Mouse (Mus musculus) E14TG2a.4 (cell line): ENCODE data around the gene Zfp821.

ENCODE experiments used
- H3K27me3 ChIP-seq: 2 replicates; pipeline ENCODE4 v1.6.1; 2014; ENCODE audit warnings: low read length, control low read depth; ENCODE audit not compliant: insufficient read depth
- H3K36me3 ChIP-seq: 2 replicates; pipeline ENCODE4 v1.6.1; 2014; ENCODE audit warnings: low read length, control low read depth; ENCODE audit not compliant: insufficient read depth
- H3K4me1 ChIP-seq: replicated peaks from 2 replicates; pipeline ENCODE4 v1.6.1; 2014; ENCODE audit warnings: low read depth, low read length, control low read depth
- H3K4me3 ChIP-seq: replicated peaks from 2 replicates; pipeline ENCODE4 v1.5.1; 2014; ENCODE audit warnings: mild to moderate bottlenecking, low read length
- H3K9me3 ChIP-seq: 2 replicates; pipeline ENCODE4 v1.6.1; 2014; ENCODE audit warnings: low read length, control low read depth
- CTCF ChIP-seq: conservative IDR thresholded peaks from 2 replicates; pipeline ENCODE4 v1.5.1; 2014; ENCODE audit warnings: low read length
- NANOG ChIP-seq: IDR thresholded peaks from 2 replicates; pipeline ENCODE4 v1.6.1; 2014; ENCODE audit warnings: borderline replicate concordance, low read length, mixed read lengths
- POU5F1 ChIP-seq: IDR thresholded peaks from 2 replicates; pipeline ENCODE4 v1.6.1; 2014; ENCODE audit warnings: low read length, borderline replicate concordance

The Zfp821 gene

DNA sequence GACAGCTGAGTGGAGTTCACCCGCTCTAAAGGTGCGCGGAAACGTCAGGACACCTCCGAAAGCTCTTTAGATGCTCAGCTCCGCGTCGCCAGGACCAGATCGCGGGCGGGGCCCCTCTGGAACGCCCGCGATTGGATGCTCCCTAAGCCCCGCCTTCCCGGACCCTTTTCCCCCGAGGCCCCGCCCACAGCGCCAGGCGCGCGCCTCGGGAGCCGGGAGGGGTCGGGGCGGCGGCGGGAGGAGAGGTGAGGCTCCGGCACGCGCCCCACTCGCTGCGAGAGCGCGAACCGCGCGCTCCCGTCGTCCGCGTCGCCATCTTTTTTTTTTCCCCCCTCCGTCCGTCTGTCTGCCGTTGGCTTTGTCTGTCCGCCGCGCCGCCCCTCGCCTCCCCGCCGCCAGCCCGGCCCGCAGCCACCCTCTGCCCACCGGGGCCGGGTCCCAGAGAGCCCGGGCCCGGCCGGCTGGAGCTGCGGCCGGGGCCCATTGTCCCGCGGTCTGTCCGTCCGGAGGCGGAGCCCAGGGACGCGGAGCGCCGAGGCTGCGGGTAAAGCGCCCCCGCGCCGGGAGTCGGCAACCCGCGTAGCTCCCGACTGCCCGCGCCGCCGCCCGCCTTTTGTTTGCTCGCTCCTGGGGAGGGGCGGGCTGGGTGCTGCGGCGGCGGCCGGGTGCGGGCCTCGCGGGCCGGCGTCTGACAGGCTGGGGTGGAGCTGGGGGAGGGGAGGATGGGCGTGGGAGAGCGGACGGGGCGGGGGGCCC is at the start of gene Zfp821:
Gene Zfp821, plus strand, starts transcription at position 227 of the 756 bp plus-strand sequence.
- TF ChIP-seq NANOG: no peak
- TF ChIP-seq CTCF: no peak
- TF ChIP-seq POU5F1: no peak
- no peaks in the 10 kb centered on the region for H3K9me3 ChIP-seq
- peak within 1 kb of the TSS; percentile 96 for H3K4me3 ChIP-seq
- H3K27me3 ChIP-seq: peaks cover 37% of the 10 kb centered on the region
- H3K36me3 ChIP-seq: peaks cover 27% of the 10 kb centered on the region
- peaks cover 21% of the 10 kb centered on the region for H3K4me1 ChIP-seq

DNA sequence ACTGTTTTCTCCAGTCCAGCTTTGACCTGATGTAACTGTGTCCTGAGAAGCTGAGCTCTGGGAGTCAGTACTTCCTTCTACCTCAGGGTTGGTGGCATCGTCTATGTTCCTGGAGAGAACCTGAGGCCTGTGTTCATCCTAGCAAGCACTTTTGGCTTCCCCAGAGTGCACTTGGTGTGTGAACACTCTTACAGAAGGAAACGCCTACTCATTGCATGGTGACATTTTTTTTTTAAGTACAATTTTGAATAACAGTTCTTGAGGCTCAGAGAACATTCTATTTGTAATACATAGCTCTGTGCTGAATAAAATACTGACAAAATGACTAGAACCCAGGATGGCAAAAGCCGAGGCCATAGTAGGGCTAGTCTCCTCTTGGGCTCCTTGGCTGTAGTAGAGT is 48.5 kb upstream of the Zfp821 start:
- no peak overlapping the region for H3K4me3 ChIP-seq
- no peaks in the 10 kb centered on the region for H3K36me3 ChIP-seq
- no peaks in the 10 kb centered on the region for H3K4me1 ChIP-seq
- no peak for TF ChIP-seq NANOG
- no peak for TF ChIP-seq CTCF
- TF ChIP-seq POU5F1: no peak
- no peaks in the 10 kb centered on the region for H3K27me3 ChIP-seq
- H3K9me3 ChIP-seq: no peaks in the 10 kb centered on the region

DNA sequence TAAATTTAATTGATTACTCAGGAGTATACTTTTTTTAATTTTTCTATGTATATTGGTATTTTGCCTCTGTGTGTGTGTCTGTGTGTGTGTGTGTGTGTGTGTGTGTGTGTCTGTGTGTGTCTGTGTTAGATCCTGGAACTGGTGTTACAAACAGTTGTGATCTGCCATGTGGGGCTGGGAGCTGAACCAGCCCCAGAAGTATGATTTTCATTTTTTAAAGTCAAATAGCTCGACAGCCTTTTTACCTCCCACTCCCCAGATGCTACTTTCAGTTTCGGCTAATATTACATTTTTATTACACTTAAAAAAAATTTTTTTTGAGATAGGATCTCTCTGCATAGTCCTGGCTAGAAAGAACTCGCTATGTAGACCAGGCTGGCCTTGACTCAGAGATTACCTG is 43.0 kb upstream of the Zfp821 start:
- Histone ChIP-seq H3K9me3 (no peaks in the 10 kb centered on the region), H3K4me1 (no peaks in the 10 kb centered on the region)
- TF ChIP-seq NANOG (no peak), CTCF (no peak), POU5F1 (no peak)

GRCm38 (mm10) chr8:109666616-109667015 is 38.7 kb upstream of the Zfp821 start:
- no peak for TF ChIP-seq NANOG
- TF ChIP-seq CTCF: no peak
- no peak for TF ChIP-seq POU5F1
- no peaks in the 10 kb centered on the region for H3K4me1 ChIP-seq
- H3K36me3 ChIP-seq: peaks cover 29% of the 10 kb centered on the region
- H3K27me3 ChIP-seq: no peaks in the 10 kb centered on the region
- no peak overlapping the region for H3K4me3 ChIP-seq
- H3K9me3 ChIP-seq: no peaks in the 10 kb centered on the region

More for the DNA sequence above, 43.0 kb upstream of the Zfp821 start:
- Histone ChIP-seq H3K4me3 (no peak overlapping the region), H3K36me3 (0 out of 2 replicates have a peak, but pooled peaks cover 6% of the 10 kb centered on the region), H3K27me3 (no peaks in the 10 kb centered on the region)

GRCm38 (mm10) chr8:109672656-109673055 is 32.7 kb upstream of the Zfp821 start:
- Histone ChIP-seq H3K9me3 (no peaks in the 10 kb centered on the region), H3K4me3 (no peak overlapping the region), H3K27me3 (no peaks in the 10 kb centered on the region), H3K4me1 (no peaks in the 10 kb centered on the region), H3K36me3 (peaks cover 79% of the 10 kb centered on the region)
- TF ChIP-seq POU5F1 (no peak), NANOG (no peak), CTCF (no peak)

- TF ChIP-seq POU5F1 (no peak), CTCF (no peak), NANOG (no peak)
- Histone ChIP-seq H3K36me3 (peaks cover 82% of the 10 kb centered on the region), H3K9me3 (no peaks in the 10 kb centered on the region), H3K4me3 (no peak overlapping the region), H3K4me1 (no peaks in the 10 kb centered on the region), H3K27me3 (no peaks in the 10 kb centered on the region)
These were observed 31.8 kb upstream of the Zfp821 start for GRCm38 (mm10) chr8:109673596-109673995.

DNA sequence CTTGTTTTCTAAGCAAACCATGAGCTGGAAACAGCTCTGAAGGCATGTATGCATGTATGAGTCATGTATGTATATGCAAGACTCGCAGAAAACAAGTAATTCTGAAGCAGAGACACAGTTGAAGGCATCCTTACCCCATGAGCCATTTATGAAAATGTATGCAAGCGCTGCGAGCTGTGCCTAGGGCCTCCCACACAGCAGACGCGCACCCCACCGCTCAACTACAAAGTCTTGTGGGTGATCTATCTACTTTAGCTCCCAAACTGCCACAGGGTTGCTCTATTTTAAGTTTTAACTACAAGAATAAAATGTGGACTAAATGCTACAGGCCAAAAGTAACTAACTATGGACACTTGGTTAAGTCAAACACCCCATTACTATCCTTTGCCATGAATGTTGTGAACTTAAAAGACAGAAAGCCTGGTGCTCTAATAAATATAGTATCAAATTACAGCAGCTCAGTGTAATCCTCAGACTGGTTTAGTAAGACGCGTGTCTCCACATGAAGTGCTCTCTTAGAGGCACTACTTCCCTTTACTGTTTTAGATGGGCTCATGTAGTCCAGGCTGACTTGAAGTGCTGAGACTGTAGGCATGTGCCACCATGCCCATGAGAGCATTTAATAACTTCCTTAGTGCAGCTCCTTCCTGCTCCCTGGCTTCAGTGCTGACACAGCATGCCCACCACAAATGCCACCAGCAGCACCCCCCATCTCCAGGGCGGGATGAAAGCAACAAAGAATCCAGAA is 29.3 kb upstream of the Zfp821 start:
- TF ChIP-seq NANOG (no peak), POU5F1 (no peak), CTCF (no peak)
- H3K4me3 ChIP-seq: no peak overlapping the region
- H3K9me3 ChIP-seq: no peaks in the 10 kb centered on the region
- H3K36me3 ChIP-seq: peaks cover 96% of the 10 kb centered on the region
- H3K4me1 ChIP-seq: no peaks in the 10 kb centered on the region
- no peaks in the 10 kb centered on the region for H3K27me3 ChIP-seq

- no peaks in the 10 kb centered on the region; the same call in 1 of the 2 replicates for H3K4me1 ChIP-seq
- H3K4me3 ChIP-seq: no peak overlapping the region
- no peaks in the 10 kb centered on the region for H3K9me3 ChIP-seq
- H3K36me3 ChIP-seq: peaks cover 81% of the 10 kb centered on the region
- H3K27me3 ChIP-seq: no peaks in the 10 kb centered on the region
- TF ChIP-seq NANOG (no peak), CTCF (no peak), POU5F1 (no peak)
These were observed 23.8 kb upstream of the Zfp821 start for GRCm38 (mm10) chr8:109681535-109681934.
